Mouse (Mus musculus) ES-CJ7 (cell line): ENCODE measurements around the gene Fktn.
"Not testable (repeated sequence)": the region's sequence is repeated elsewhere in the genome, so short reads cannot be mapped to it uniquely, and the experiment has no call there.

Source experiments
- DNase-seq: peaks from one replicate; pipeline ENCODE4 v3.0.0; 2011; ENCODE audit warnings: low read depth, low spot score

Gene Fktn

DNA sequence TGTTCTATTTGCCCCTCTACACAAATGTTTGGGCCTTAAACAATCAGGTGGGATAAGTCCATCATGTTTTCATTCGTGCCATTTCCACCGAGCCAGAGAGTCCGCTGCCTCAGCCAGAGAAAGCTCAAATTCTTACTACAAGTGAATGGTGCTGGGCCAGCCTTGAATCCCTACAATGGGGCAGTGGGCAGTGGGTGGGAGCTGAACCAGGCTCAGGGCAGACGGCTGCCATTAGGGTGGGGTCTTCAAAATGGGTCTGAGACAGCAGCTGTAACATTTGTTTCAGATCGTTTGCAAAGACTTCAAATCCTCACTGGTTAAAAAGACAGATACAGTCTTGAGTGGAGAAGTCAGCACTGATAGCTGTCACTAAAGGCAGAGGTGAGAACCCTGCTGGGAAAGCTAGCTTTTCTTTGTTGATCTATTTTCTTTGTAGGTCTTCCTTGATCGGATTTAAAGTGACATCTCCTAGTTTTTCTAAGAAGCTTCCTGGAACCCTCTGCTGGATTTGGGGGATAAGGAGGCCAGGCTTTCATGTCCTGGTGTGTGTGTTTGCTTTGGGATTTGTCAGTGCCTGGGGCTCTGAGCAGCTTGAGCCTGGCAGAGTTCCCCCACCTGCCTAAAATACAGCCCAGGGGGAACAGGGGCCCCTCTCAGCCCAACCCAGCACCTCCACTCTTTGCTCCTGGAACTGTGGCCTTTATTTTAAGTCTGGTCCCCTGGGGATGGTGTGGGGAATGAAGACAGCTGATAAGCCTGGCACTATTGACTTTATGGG lies 57.3 kb downstream of the Fktn start:
- peak; percentile 29 for DNase-seq

DNA sequence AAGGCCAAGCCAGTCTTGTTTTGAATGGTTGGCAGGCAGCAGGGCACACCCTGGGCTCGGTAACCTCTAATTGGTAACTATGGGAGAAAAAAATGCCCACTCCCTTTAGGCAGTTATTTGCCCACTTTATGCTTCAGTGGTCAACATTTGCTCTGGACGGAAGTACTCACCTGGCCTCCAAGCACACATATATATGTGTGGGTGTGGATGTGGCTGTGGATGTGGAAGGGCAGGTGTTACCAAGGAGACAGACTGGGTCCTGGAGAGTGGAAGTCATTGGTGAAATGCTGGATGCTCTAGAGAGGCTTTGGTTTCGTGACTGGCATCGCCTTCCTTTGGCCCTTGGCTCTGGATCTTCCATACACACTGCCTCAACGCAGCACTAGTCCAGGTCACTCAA lies 58.2 kb downstream of the Fktn start:
- no peak for DNase-seq

- DNase-seq, result no peak
These were observed 60.1 kb downstream of the Fktn start for GRCm38 (mm10) chr4:53773911-53774310.

DNA sequence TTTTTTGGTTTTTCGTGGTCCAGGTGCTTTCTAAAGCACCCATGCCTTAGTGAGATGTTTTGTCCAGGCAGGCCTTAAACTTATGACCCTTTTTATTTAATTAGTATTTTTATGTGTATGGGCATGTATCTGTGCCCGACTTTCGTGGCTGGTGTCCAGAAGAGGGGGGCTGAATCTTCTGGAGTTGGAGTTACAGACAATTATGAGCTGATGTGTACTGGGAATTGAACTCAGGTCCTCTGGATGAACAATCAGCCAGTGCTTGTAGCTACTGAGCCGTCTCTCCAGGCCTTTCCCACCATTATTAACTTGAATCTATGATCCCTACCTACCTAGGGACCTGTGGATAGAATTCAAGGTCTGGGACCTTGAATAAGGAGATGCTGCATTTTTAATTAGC lies 67.6 kb downstream of the Fktn start:
- no peak for DNase-seq

- DNase-seq, result peak; percentile 14
These were observed 68.6 kb downstream of the Fktn start for GRCm38 (mm10) chr4:53782216-53783070.

DNA sequence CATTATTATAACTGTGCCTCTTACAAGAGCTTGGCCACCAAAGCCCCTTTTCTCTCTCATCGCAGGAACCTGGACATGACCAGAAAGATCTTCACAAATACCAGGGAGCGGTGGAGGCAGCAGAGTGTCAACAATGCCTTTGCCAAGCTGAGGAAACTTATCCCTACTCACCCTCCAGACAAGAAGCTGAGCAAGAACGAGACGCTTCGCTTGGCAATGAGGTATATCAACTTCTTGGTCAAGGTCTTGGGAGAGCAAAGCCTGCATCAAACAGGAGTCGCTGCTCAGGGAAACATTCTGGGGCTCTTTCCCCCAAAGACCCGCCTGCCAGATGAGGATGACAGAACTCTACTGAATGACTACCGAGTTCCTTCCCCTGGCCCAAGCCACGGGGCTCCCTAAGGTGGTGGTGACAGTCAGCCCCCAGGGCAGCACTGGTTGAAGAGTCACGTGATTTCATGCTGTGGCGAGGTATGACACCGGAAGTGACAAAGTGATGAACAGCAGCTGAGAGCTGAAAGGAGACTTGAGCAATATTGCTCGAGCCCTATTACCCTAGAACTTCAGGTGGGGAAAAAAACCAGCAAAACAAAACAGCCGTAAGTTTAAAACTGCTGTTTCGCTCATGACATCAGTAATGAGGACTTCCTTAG lies 72.1 kb downstream of the Fktn start:
- no peak for DNase-seq

DNA sequence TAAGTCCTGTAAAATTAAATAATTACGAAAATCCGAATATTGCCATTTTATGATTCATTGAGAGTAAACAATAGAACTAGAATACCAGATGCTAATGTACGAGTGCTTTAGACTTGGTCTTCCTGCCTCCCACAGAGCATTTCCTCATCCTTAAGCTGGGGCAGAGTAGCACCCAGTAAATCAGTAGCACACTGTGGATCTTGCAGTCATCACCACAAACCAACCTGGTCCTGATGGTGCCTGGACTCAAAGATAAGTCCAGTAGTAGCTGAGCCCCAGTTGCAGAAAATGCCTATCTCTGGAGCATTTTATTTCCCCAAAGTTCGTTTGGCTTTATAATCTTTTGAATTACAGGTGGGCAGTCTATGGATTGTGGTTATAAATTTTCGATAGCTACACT lies 73.1 kb downstream of the Fktn start:
- no peak for DNase-seq

- DNase-seq, result peak; percentile 71
These were observed 75.5 kb downstream of the Fktn start for GRCm38 (mm10) chr4:53789346-53789745.

GRCm38 (mm10) chr4:53794257-53794966 lies 80.6 kb downstream of the Fktn start:
- no peak for DNase-seq

GRCm38 (mm10) chr4:53795086-53795485 lies 81.3 kb downstream of the Fktn start:
- no peak for DNase-seq

GRCm38 (mm10) chr4:53795706-53796105 lies 81.9 kb downstream of the Fktn start:
- DNase-seq, result no peak

GRCm38 (mm10) chr4:53796865-53797772 lies 83.3 kb downstream of the Fktn start:
- DNase-seq, result no peak

- peak; percentile 28 for DNase-seq
These were observed 85.3 kb downstream of the Fktn start for GRCm38 (mm10) chr4:53798896-53799676.

DNA sequence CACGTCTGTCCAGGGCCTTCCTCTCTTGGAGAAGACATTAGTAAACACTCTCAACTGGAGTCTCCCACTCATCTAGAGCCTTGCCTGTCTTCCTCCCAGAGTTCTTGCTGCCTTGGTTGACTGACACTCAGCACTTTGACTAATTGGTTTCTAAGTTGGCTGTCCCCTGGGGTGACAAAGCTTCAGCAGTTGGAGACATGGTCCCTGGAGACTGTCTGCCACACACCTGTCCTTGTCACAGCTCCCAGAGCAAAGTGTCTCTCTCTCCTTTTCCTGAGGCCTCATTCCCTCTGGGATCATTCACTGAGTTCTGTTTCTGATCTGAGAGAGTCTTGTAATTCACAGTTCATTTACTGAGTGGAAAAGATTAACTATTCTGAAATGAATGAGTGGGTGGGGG lies 86.0 kb downstream of the Fktn start:
- DNase-seq, result no peak

DNA sequence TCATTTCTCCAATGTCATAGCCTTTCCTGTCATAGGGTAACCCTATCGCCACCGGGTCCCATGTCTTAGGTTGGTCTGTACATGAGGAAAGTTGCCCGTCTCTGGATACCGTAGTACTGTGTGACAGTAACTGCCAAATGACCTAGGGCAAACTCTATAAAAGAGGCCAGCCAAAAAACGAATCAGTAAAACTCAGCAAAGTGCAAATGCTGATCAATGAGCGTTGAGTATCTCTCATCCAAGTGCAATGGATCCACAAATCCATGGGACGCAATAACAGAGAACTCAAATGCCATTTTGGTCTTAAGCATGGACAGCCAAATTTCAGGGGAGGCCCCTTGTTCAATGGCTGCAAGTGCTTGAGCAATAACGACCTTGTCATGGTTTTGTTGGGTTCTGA lies 89.9 kb downstream of the Fktn start:
- not testable (repeated sequence) for DNase-seq

DNA sequence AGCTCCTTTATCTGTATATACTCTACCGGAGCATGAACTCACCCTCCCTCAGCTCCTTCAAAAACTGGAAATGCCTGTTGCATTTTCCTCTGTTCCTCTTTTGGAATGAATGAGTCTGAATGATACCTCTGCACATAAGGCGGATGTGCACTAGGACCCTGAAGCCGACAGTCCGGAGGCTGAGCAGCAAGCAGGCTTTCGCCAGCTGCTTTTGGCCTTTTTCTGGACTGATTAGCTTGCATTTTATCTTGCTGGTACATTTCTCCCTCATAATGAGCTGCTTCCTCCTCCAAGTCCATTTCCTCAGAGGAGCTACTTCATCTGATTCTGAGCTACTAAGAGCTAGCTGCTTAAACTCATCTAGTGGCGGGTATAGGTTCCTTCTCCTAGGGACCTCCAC lies 92.6 kb downstream of the Fktn start:
- not testable (repeated sequence) for DNase-seq

GRCm38 (mm10) chr4:53818320-53818719 lies 104.5 kb downstream of the Fktn start:
- no peak for DNase-seq

- no peak for DNase-seq
These were observed 109.9 kb downstream of the Fktn start for GRCm38 (mm10) chr4:53823697-53824096.

DNA sequence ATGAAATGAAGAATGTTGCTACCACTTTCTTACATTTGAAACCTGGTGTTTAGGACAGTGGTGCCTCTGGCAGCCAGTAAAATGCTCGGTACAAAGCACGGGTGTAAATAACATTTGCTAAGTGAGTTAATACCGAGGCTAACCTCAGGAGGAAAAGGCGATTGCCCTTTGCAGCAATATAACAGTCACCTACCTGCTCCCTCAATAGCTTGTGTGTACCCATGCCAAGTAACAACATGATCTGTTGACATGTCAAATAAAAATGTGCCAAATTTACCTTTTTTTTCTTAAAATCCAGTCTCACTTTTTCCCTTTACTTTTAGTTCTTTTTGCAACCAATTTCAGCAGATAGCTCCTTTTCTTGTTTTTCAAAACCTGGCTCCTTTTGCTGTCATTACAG lies 111.0 kb downstream of the Fktn start:
- DNase-seq, result no peak
